Mouse (Mus musculus) hindbrain, embryonic 15.5 days (tissue): ENCODE results near the gene Mucl3. TPM values are rescaled to one million over a fixed set of nuclear protein-coding genes. Genes with fewer than 3 reads are reported as not detected.
A peak's percentile ranks its signal among the peaks of the same experiment; 100 is the strongest.

ENCODE experiments used
- ATAC-seq: fragments of 200-750 bp; cut with Nextera tagmentation; 2 replicates; pipeline ENCODE4 v1.8.0; 2017; ENCODE audit warnings: low read depth, moderate number of reproducible peaks, moderate TSS enrichment; ENCODE audit not compliant: low FRiP score
- H3K27ac ChIP-seq: fragments of 300-500 bp; sonication (generic); replicated peaks from 2 replicates; pipeline ENCODE4 v1.5.1; 2015; ENCODE audit warnings: mild to moderate bottlenecking, inconsistent platforms
- H3K27me3 ChIP-seq: fragments of 300-500 bp; sonication (generic); 2 replicates; pipeline ENCODE4 v1.6.1; 2015; ENCODE audit warnings: control low read depth, inconsistent platforms
- H3K36me3 ChIP-seq: fragments of 300-500 bp; sonication (generic); 2 replicates; pipeline ENCODE4 v1.6.1; 2015; ENCODE audit warnings: control low read depth, inconsistent platforms
- H3K4me1 ChIP-seq: fragments of 300-500 bp; sonication (generic); replicated peaks from 2 replicates; pipeline ENCODE4 v1.6.1; 2015; ENCODE audit warnings: control low read depth, inconsistent platforms
- H3K4me2 ChIP-seq: fragments of 300-500 bp; sonication (generic); 2 replicates; pipeline ENCODE4 v1.6.1; 2015; ENCODE audit warnings: moderate library complexity, mild to moderate bottlenecking, inconsistent platforms
- H3K4me3 ChIP-seq: fragments of 300-500 bp; sonication (generic); 2 replicates; pipeline ENCODE4 v1.5.1; 2015; ENCODE audit warnings: mild to moderate bottlenecking, inconsistent platforms
- H3K9ac ChIP-seq: fragments of 300-500 bp; sonication (generic); 2 replicates; pipeline ENCODE4 v1.6.1; 2015; ENCODE audit warnings: inconsistent platforms
- H3K9me3 ChIP-seq: fragments of 300-500 bp; sonication (generic); 2 replicates; pipeline ENCODE4 v1.6.1; 2016; ENCODE audit warnings: control low read depth, inconsistent platforms
- whole genome bisulfite sequencing: fragments of 180-500 bp; shearing (Covaris S2); methylation state at CpG from one replicate; pipeline ENCODE4 v1.1.7; 2015; 5-methylcytosine and 5-hydroxymethylcytosine counted together
- polyA plus RNA-seq: library from polyadenylated mRNA; unstranded; fragments of >200 nt; fragmentation: Nextera tagmentation; extraction: Ambion mirVana; gene quantifications from 2 replicates; pipeline ENCODE4 v1.2.1, GENCODE M21; 2015

Mucl3 gene
- polyA plus RNA-seq, 1 experiment from 2014 or later, result 0.17 TPM

- 0 out of 2 replicates have a peak, but pooled peaks have one; percentile 24 for ATAC-seq
- WGBS, result 17% methylated on average over 1 of the region's 1 CpGs
- no peak overlapping the region for H3K9ac ChIP-seq
Measured at GRCm38 (mm10) chr17:35633992-35634391, 9.5 kb downstream of the Mucl3 start.

GRCm38 (mm10) chr17:35626537-35626936, 17.0 kb downstream of the Mucl3 start, which contains the start of gene Gm9573:
Gm9573 (minus strand) TSS chr17:35626637.
- no peaks in the 10 kb centered on the region for H3K27me3 ChIP-seq

More at GRCm38 (mm10) chr17:35633992-35634391, 9.5 kb downstream of the Mucl3 start:
- H3K27me3 ChIP-seq, result no peaks in the 10 kb centered on the region
- H3K4me2 ChIP-seq, result no peak overlapping the region
- H3K36me3 ChIP-seq, result no peaks in the 10 kb centered on the region
- peaks cover 7% of the 10 kb centered on the region for H3K4me1 ChIP-seq
- no peak overlapping the region for H3K4me3 ChIP-seq
- H3K9me3 ChIP-seq, result no peaks in the 10 kb centered on the region
- H3K27ac ChIP-seq, result peak overlapping the region; percentile 51; the same call in 1 of the 2 replicates

GRCm38 (mm10) chr17:35617127-35617526, 26.4 kb downstream of the Mucl3 start:
- H3K4me2 ChIP-seq, result no peak overlapping the region
- H3K9me3 ChIP-seq, result no peaks in the 10 kb centered on the region
- no peaks in the 10 kb centered on the region for H3K4me1 ChIP-seq
- no peak overlapping the region for H3K9ac ChIP-seq
- no peaks in the 10 kb centered on the region for H3K27me3 ChIP-seq
- H3K36me3 ChIP-seq, result no peaks in the 10 kb centered on the region
- ATAC-seq, result no peak
- no peak overlapping the region for H3K27ac ChIP-seq
- 79% methylated on average over 4 of the region's 4 CpGs for WGBS
- H3K4me3 ChIP-seq, result no peak overlapping the region

More at GRCm38 (mm10) chr17:35626537-35626936, 17.0 kb downstream of the Mucl3 start, which contains the start of gene Gm9573:
- no peaks in the 10 kb centered on the region for H3K9me3 ChIP-seq
- no peak within 1 kb of the TSS for H3K9ac ChIP-seq
- H3K36me3 ChIP-seq, result no peaks in the 10 kb centered on the region
- no peak within 1 kb of the TSS for H3K4me3 ChIP-seq
- 90% methylated on average over 7 of the region's 7 CpGs for WGBS
- H3K4me1 ChIP-seq, result no peaks in the 10 kb centered on the region
- H3K27ac ChIP-seq, result no peak within 1 kb of the TSS
- H3K4me2 ChIP-seq, result no peak within 1 kb of the TSS
- no peak for ATAC-seq

GRCm38 (mm10) chr17:35601736-35602354, 41.6 kb downstream of the Mucl3 start:
- H3K27me3 ChIP-seq, result no peaks in the 10 kb centered on the region
- ATAC-seq, result no peak
- H3K9ac ChIP-seq, result no peak overlapping the region
- no peaks in the 10 kb centered on the region for H3K9me3 ChIP-seq
- no peaks in the 10 kb centered on the region for H3K36me3 ChIP-seq
- H3K27ac ChIP-seq, result no peak overlapping the region
- WGBS, result 65% methylated on average over 8 of the region's 8 CpGs
- no peak overlapping the region for H3K4me3 ChIP-seq
- no peak overlapping the region for H3K4me2 ChIP-seq
- H3K4me1 ChIP-seq, result no peaks in the 10 kb centered on the region

- Histone ChIP-seq H3K4me2 (no peak within 1 kb of the TSS), H3K27ac (no peak within 1 kb of the TSS), H3K9me3 (no peaks in the 10 kb centered on the region), H3K36me3 (no peaks in the 10 kb centered on the region), H3K4me1 (no peaks in the 10 kb centered on the region), H3K4me3 (no peak within 1 kb of the TSS), H3K27me3 (no peaks in the 10 kb centered on the region), H3K9ac (no peak within 1 kb of the TSS)
- ATAC-seq, result no peak
- 62% methylated on average over 2 of the region's 2 CpGs for WGBS
Measured at GRCm38 (mm10) chr17:35601249-35601648, 42.2 kb downstream of the Mucl3 start, which contains the start of gene Sfta2. Sfta2 (plus strand) TSS chr17:35601549.

- H3K27ac ChIP-seq, result no peak overlapping the region
- no peaks in the 10 kb centered on the region for H3K36me3 ChIP-seq
- H3K9me3 ChIP-seq, result no peaks in the 10 kb centered on the region
- no peak overlapping the region for H3K4me2 ChIP-seq
- no peaks in the 10 kb centered on the region for H3K4me1 ChIP-seq
- no peaks in the 10 kb centered on the region for H3K27me3 ChIP-seq
- ATAC-seq, result no peak
- H3K4me3 ChIP-seq, result no peak overlapping the region
- 95% methylated on average over 3 of the region's 3 CpGs for WGBS
- H3K9ac ChIP-seq, result no peak overlapping the region
Measured at GRCm38 (mm10) chr17:35597399-35597798, 46.1 kb downstream of the Mucl3 start.

GRCm38 (mm10) chr17:35594456-35594855, 49.0 kb downstream of the Mucl3 start:
- WGBS, result 87% methylated on average over 7 of the region's 7 CpGs
- H3K27ac ChIP-seq, result no peak overlapping the region
- peaks cover 10% of the 10 kb centered on the region; the same call in 1 of the 2 replicates for H3K4me1 ChIP-seq
- no peaks in the 10 kb centered on the region for H3K9me3 ChIP-seq
- no peak overlapping the region for H3K4me3 ChIP-seq
- H3K27me3 ChIP-seq, result no peaks in the 10 kb centered on the region
- H3K4me2 ChIP-seq, result no peak overlapping the region
- H3K9ac ChIP-seq, result no peak overlapping the region
- no peak for ATAC-seq
- H3K36me3 ChIP-seq, result no peaks in the 10 kb centered on the region

- H3K27me3 ChIP-seq, result no peaks in the 10 kb centered on the region
- H3K36me3 ChIP-seq, result no peaks in the 10 kb centered on the region
- peaks cover 10% of the 10 kb centered on the region; the same call in 1 of the 2 replicates for H3K4me1 ChIP-seq
- no peak overlapping the region for H3K4me3 ChIP-seq
- no peak for ATAC-seq
- no peak overlapping the region for H3K4me2 ChIP-seq
- H3K27ac ChIP-seq, result no peak overlapping the region
- H3K9me3 ChIP-seq, result no peaks in the 10 kb centered on the region
- H3K9ac ChIP-seq, result no peak overlapping the region
- WGBS, result 33% methylated on average over 4 of the region's 4 CpGs
Measured at GRCm38 (mm10) chr17:35593786-35594185, 49.7 kb downstream of the Mucl3 start.

GRCm38 (mm10) chr17:35592131-35592530, 51.4 kb downstream of the Mucl3 start:
- WGBS, result 89% methylated on average over 9 of the region's 9 CpGs
- Histone ChIP-seq H3K9ac (no peak overlapping the region), H3K27me3 (no peaks in the 10 kb centered on the region), H3K36me3 (no peaks in the 10 kb centered on the region), H3K4me1 (peaks cover 10% of the 10 kb centered on the region; the same call in 1 of the 2 replicates), H3K4me3 (no peak overlapping the region), H3K4me2 (no peak overlapping the region), H3K9me3 (no peaks in the 10 kb centered on the region), H3K27ac (no peak overlapping the region)
- no peak for ATAC-seq

- no peak overlapping the region for H3K4me2 ChIP-seq
- ATAC-seq, result no peak
- peak overlapping the region; percentile 68 for H3K27ac ChIP-seq
- no peaks in the 10 kb centered on the region for H3K36me3 ChIP-seq
- H3K4me3 ChIP-seq, result no peak overlapping the region
- H3K27me3 ChIP-seq, result no peaks in the 10 kb centered on the region
- H3K9ac ChIP-seq, result no peak overlapping the region
- 91% methylated on average over 15 of the region's 15 CpGs for WGBS
- peaks cover 10% of the 10 kb centered on the region; the same call in 1 of the 2 replicates for H3K4me1 ChIP-seq
- no peaks in the 10 kb centered on the region for H3K9me3 ChIP-seq
Measured at GRCm38 (mm10) chr17:35591731-35592130, 51.8 kb downstream of the Mucl3 start.

GRCm38 (mm10) chr17:35591219-35591578, 52.3 kb downstream of the Mucl3 start:
- H3K9ac ChIP-seq, result no peak overlapping the region
- H3K36me3 ChIP-seq, result no peaks in the 10 kb centered on the region
- no peak overlapping the region for H3K4me3 ChIP-seq
- no peaks in the 10 kb centered on the region for H3K27me3 ChIP-seq
- 43% methylated on average over 7 of the region's 7 CpGs for WGBS
- peak overlapping the region; percentile 68 for H3K27ac ChIP-seq
- peak overlapping the region; percentile 22 for H3K4me2 ChIP-seq
- ATAC-seq, result no peak
- H3K9me3 ChIP-seq, result no peaks in the 10 kb centered on the region
- H3K4me1 ChIP-seq, result peaks cover 10% of the 10 kb centered on the region; the same call in 1 of the 2 replicates

GRCm38 (mm10) chr17:35590410-35591218, 52.9 kb downstream of the Mucl3 start:
- Histone ChIP-seq H3K9ac (no peak overlapping the region), H3K27ac (peak overlapping the region; percentile 68), H3K4me2 (peak overlapping the region; percentile 22), H3K9me3 (no peaks in the 10 kb centered on the region), H3K4me1 (peaks cover 10% of the 10 kb centered on the region; the same call in 1 of the 2 replicates), H3K36me3 (no peaks in the 10 kb centered on the region), H3K4me3 (no peak overlapping the region), H3K27me3 (no peaks in the 10 kb centered on the region)
- 46% methylated on average over 21 of the region's 21 CpGs for WGBS
- peak; percentile 89 for ATAC-seq
